Mouse (Mus musculus): Measurements from ENCODE around the gene Dnajc8.
"Not testable (repeated sequence)": the region's sequence is repeated elsewhere in the genome, so short reads cannot be mapped to it uniquely, and the experiment has no call there.

Dnajc8 gene

GRCm38 (mm10) chr4:132515369-132516155 lies 19.8 kb upstream of the Dnajc8 start:
- DNase-seq = peak; percentile 95 to 96

GRCm38 (mm10) chr4:132518066-132518465 lies 17.3 kb upstream of the Dnajc8 start:
- no peak for DNase-seq

GRCm38 (mm10) chr4:132519188-132519587 lies 16.2 kb upstream of the Dnajc8 start:
- no peak for DNase-seq

GRCm38 (mm10) chr4:132524321-132524741 lies 11.0 kb upstream of the Dnajc8 start:
- DNase-seq = no peak

- no peak for DNase-seq
These were observed 10.5 kb upstream of the Dnajc8 start for GRCm38 (mm10) chr4:132524808-132525207.

GRCm38 (mm10) chr4:132526678-132527077 lies 8.7 kb upstream of the Dnajc8 start:
- no peak for DNase-seq

GRCm38 (mm10) chr4:132527917-132528522 lies 7.3 kb upstream of the Dnajc8 start:
- no peak for DNase-seq

- no peak for DNase-seq
These were observed 6.0 kb upstream of the Dnajc8 start for GRCm38 (mm10) chr4:132529344-132529743.

- no peak for DNase-seq
These were observed 5.1 kb upstream of the Dnajc8 start for GRCm38 (mm10) chr4:132530033-132530804.

- peak in 1 of 2 experiments; percentile 47 for DNase-seq
These were observed 2.9 kb upstream of the Dnajc8 start for GRCm38 (mm10) chr4:132532496-132532895.

- DNase-seq = peak; percentile 97
These were observed 2.1 kb upstream of the Dnajc8 start, which contains the start of gene Atpif1 for GRCm38 (mm10) chr4:132532981-132533916. Gene Atpif1, minus strand, starts transcription at chr4:132533659.

GRCm38 (mm10) chr4:132539481-132539880 lies 4.1 kb downstream of the Dnajc8 start:
- no peak for DNase-seq

- no peak for DNase-seq
These were observed 6.1 kb downstream of the Dnajc8 start for GRCm38 (mm10) chr4:132541413-132541812.

- DNase-seq = no peak
These were observed 7.4 kb downstream of the Dnajc8 start for GRCm38 (mm10) chr4:132542724-132543123.

GRCm38 (mm10) chr4:132545851-132546250 lies 10.5 kb downstream of the Dnajc8 start:
- peak; percentile 86 to 89 for DNase-seq

GRCm38 (mm10) chr4:132554221-132554620 lies 18.9 kb downstream of the Dnajc8 start:
- no peak for DNase-seq

GRCm38 (mm10) chr4:132554653-132555052 lies 19.3 kb downstream of the Dnajc8 start:
- DNase-seq = no peak

- DNase-seq = not testable (repeated sequence)
These were observed 20.2 kb downstream of the Dnajc8 start for GRCm38 (mm10) chr4:132555550-132555949.

- no peak for DNase-seq
These were observed 27.9 kb downstream of the Dnajc8 start for GRCm38 (mm10) chr4:132563261-132563660.

GRCm38 (mm10) chr4:132563965-132564364 lies 28.6 kb downstream of the Dnajc8 start, which contains the start of gene Ptafr:
Gene Ptafr, plus strand, starts transcription at chr4:132564067.
- peak; percentile 22 to 34 for DNase-seq

- DNase-seq = peak; percentile 82 to 85
These were observed 29.9 kb downstream of the Dnajc8 start for GRCm38 (mm10) chr4:132565089-132565747.
